Mouse (Mus musculus) lung, postnatal 0 days (tissue): ENCODE data around the gene Parvb. TPM values are rescaled to one million over a fixed set of nuclear protein-coding genes. Genes with fewer than 3 reads are reported as not detected.
A peak's percentile ranks its signal among the peaks of the same experiment; 100 is the strongest.

Experiments
- ATAC-seq: fragments of 200-750 bp; cut with Nextera tagmentation; 2 replicates; pipeline ENCODE4 v1.8.0; 2017; ENCODE audit warnings: moderate library complexity
- DNase-seq: peaks from one replicate; pipeline ENCODE4 v3.0.0-alpha.2; 2016; ENCODE audit warnings: low spot score
- H3K27ac ChIP-seq: fragments of 300-500 bp; sonication (generic); 2 replicates; pipeline ENCODE4 v1.5.1; 2014; ENCODE audit warnings: antibody characterized with exemption, mild to moderate bottlenecking, low read length, mixed read lengths
- H3K27me3 ChIP-seq: fragments of 300-500 bp; sonication (generic); replicated peaks from 2 replicates; pipeline ENCODE4 v1.6.1; 2014; ENCODE audit warnings: low read length, mixed read lengths; ENCODE audit not compliant: insufficient read depth
- H3K36me3 ChIP-seq: fragments of 300-500 bp; sonication (generic); 2 replicates; pipeline ENCODE4 v1.6.1; 2014; ENCODE audit warnings: low read length, mixed read lengths; ENCODE audit not compliant: insufficient read depth
- H3K4me1 ChIP-seq: fragments of 300-500 bp; sonication (generic); 2 replicates; pipeline ENCODE4 v1.6.1; 2014; ENCODE audit warnings: antibody characterized with exemption, low read depth, low read length, mixed read lengths; ENCODE audit not compliant: insufficient read depth
- H3K4me2 ChIP-seq: fragments of 300-500 bp; sonication (generic); replicated peaks from 2 replicates; pipeline ENCODE4 v1.6.1; 2014; ENCODE audit warnings: low read depth, mild to moderate bottlenecking, low read length, moderate library complexity, mixed read lengths
- H3K4me3 ChIP-seq: fragments of 300-500 bp; sonication (generic); 2 replicates; pipeline ENCODE4 v1.5.1; 2014; ENCODE audit warnings: low read depth, low read length
- H3K9ac ChIP-seq: fragments of 300-500 bp; sonication (generic); replicated peaks from 2 replicates; pipeline ENCODE4 v1.6.1; 2014; ENCODE audit warnings: low read depth, mild to moderate bottlenecking
- H3K9me3 ChIP-seq: fragments of 300-500 bp; sonication (generic); 2 replicates; pipeline ENCODE4 v1.6.1; 2016; ENCODE audit warnings: low read length, mixed read lengths
- CTCF ChIP-seq: IDR thresholded peaks from 2 replicates; pipeline ENCODE4 v1.5.1; 2016; ENCODE audit warnings: antibody characterized with exemption, mild to moderate bottlenecking
- EP300 ChIP-seq: IDR thresholded peaks from 2 replicates; pipeline ENCODE4 v1.6.1; 2016; ENCODE audit warnings: antibody characterized with exemption, mild to moderate bottlenecking, control low read depth
- WGBS: fragments of 180-500 bp; shearing (Covaris S2); extraction: QIAGEN DNeasy Blood & Tissue Kit; methylation state at CpG from one replicate; pipeline ENCODE4 v1.1.7; 2014; 5-methylcytosine and 5-hydroxymethylcytosine counted together
- polyA plus RNA-seq: library from polyadenylated mRNA; unstranded; fragments of >200 nt; fragmentation: Nextera tagmentation; extraction: Ambion mirVana; gene quantifications from 2 replicates; pipeline ENCODE4 v1.2.1, GENCODE M21; 2015

The Parvb gene
- polyA plus RNA-seq, 1 experiment from 2014 or later: 8.5 TPM

GRCm38 (mm10) chr15:84223423-84223822 lies 8.4 kb upstream of the Parvb start:
- Histone ChIP-seq H3K4me2 (no peak overlapping the region), H3K4me3 (no peak overlapping the region), H3K27me3 (no peaks in the 10 kb centered on the region), H3K36me3 (no peaks in the 10 kb centered on the region), H3K27ac (no peak overlapping the region), H3K9ac (no peak overlapping the region), H3K9me3 (no peaks in the 10 kb centered on the region), H3K4me1 (peaks cover 3% of the 10 kb centered on the region; the same call in 1 of the 2 replicates)
- TF ChIP-seq EP300 (no peak), CTCF (peak; percentile 28)
- 35% methylated on average over 6 of the region's 6 CpGs for WGBS
- DNase-seq: no peak
- no peak for ATAC-seq

GRCm38 (mm10) chr15:84224779-84225178 lies 7.1 kb upstream of the Parvb start:
- 39% methylated on average over 10 of the region's 10 CpGs for WGBS
- DNase-seq (no peak), ATAC-seq (no peak)

GRCm38 (mm10) chr15:84226918-84227317 lies 4.9 kb upstream of the Parvb start:
- TF ChIP-seq CTCF: no peak
- TF ChIP-seq EP300: no peak
- no peak for ATAC-seq
- WGBS: 66% methylated on average over 15 of the region's 15 CpGs

More at GRCm38 (mm10) chr15:84224779-84225178, 7.1 kb upstream of the Parvb start:
- H3K27me3 ChIP-seq: no peaks in the 10 kb centered on the region
- no peak overlapping the region for H3K27ac ChIP-seq
- no peak overlapping the region for H3K4me2 ChIP-seq
- H3K36me3 ChIP-seq: no peaks in the 10 kb centered on the region
- no peaks in the 10 kb centered on the region for H3K4me1 ChIP-seq
- no peaks in the 10 kb centered on the region for H3K9me3 ChIP-seq
- H3K9ac ChIP-seq: no peak overlapping the region
- H3K4me3 ChIP-seq: no peak overlapping the region
- no peak for TF ChIP-seq CTCF
- TF ChIP-seq EP300: no peak

GRCm38 (mm10) chr15:84230661-84231060 lies 1.2 kb upstream of the Parvb start:
- Histone ChIP-seq H3K36me3 (no peaks in the 10 kb centered on the region), H3K9me3 (no peaks in the 10 kb centered on the region), H3K4me3 (no peak overlapping the region), H3K4me1 (0 out of 2 replicates have a peak, but pooled peaks cover 5% of the 10 kb centered on the region), H3K9ac (no peak overlapping the region), H3K27me3 (no peaks in the 10 kb centered on the region), H3K27ac (peak overlapping the region; percentile 79; the same call in 1 of the 2 replicates), H3K4me2 (peak overlapping the region; percentile 87)
- DNase-seq: peak; percentile 25
- 0 out of 2 replicates have a peak, but pooled peaks have one; percentile 2 for ATAC-seq
- 26% methylated on average over 5 of the region's 5 CpGs for WGBS
- TF ChIP-seq CTCF (no peak), EP300 (no peak)

More at GRCm38 (mm10) chr15:84226918-84227317, 4.9 kb upstream of the Parvb start:
- Histone ChIP-seq H3K4me2 (no peak overlapping the region), H3K4me1 (no peaks in the 10 kb centered on the region), H3K4me3 (no peak overlapping the region), H3K27ac (no peak overlapping the region), H3K36me3 (no peaks in the 10 kb centered on the region), H3K9me3 (no peaks in the 10 kb centered on the region), H3K27me3 (no peaks in the 10 kb centered on the region), H3K9ac (no peak overlapping the region)
- DNase-seq: no peak

- Histone ChIP-seq H3K27ac (peak overlapping the region; percentile 79), H3K9ac (peak overlapping the region; percentile 45; the same call in 1 of the 2 replicates), H3K9me3 (no peaks in the 10 kb centered on the region), H3K27me3 (no peaks in the 10 kb centered on the region), H3K4me2 (peak overlapping the region; percentile 87), H3K36me3 (no peaks in the 10 kb centered on the region), H3K4me3 (peak overlapping the region; percentile 61), H3K4me1 (0 out of 2 replicates have a peak, but pooled peaks cover 5% of the 10 kb centered on the region)
- ATAC-seq (peak; percentile 9; the same call in 1 of the 2 replicates), DNase-seq (peak; percentile 63)
- 5% methylated on average over 16 of the region's 16 CpGs for WGBS
- TF ChIP-seq CTCF: no peak
- TF ChIP-seq EP300: no peak
These were observed 630 bp upstream of the Parvb start for GRCm38 (mm10) chr15:84231113-84231712.

GRCm38 (mm10) chr15:84232609-84233008 lies 766 bp downstream of the Parvb start:
- WGBS: 24% methylated on average over 8 of the region's 8 CpGs
- no peaks in the 10 kb centered on the region for H3K27me3 ChIP-seq
- H3K4me1 ChIP-seq: 0 out of 2 replicates have a peak, but pooled peaks cover 5% of the 10 kb centered on the region
- no peaks in the 10 kb centered on the region for H3K36me3 ChIP-seq
- no peak for DNase-seq
- peak overlapping the region; percentile 61 for H3K4me3 ChIP-seq
- no peaks in the 10 kb centered on the region for H3K9me3 ChIP-seq
- peak overlapping the region; percentile 79 for H3K27ac ChIP-seq
- no peak for ATAC-seq
- no peak overlapping the region; the same call in 1 of the 2 replicates for H3K9ac ChIP-seq
- TF ChIP-seq EP300 (no peak), CTCF (no peak)
- peak overlapping the region; percentile 87 for H3K4me2 ChIP-seq
